Mouse (Mus musculus) common myeloid progenitor, adult 5-6 weeks (primary cell): ENCODE data around the gene Cyp2ab1. TPM values are rescaled to one million over a fixed set of nuclear protein-coding genes. Genes with fewer than 3 reads are reported as not detected.

Experiments
- ATAC-seq: replicated peaks from 2 replicates; pipeline ENCODE4 v1.8.0; 2016; ENCODE audit warnings: low read depth, mild to moderate bottlenecking, moderate TSS enrichment, inconsistent platforms; ENCODE audit not compliant: poor library complexity, severe bottlenecking
- total RNA-seq: library from RNA; stranded (forward); fragments of 200-1000, 187-1606 nt; gene quantifications from 2 replicates; pipeline ENCODE4 v1.2.3, GENCODE M21; 2017

The Cyp2ab1 gene
- total RNA-seq, 1 experiment from 2014 or later, result 1.1 TPM

DNA sequence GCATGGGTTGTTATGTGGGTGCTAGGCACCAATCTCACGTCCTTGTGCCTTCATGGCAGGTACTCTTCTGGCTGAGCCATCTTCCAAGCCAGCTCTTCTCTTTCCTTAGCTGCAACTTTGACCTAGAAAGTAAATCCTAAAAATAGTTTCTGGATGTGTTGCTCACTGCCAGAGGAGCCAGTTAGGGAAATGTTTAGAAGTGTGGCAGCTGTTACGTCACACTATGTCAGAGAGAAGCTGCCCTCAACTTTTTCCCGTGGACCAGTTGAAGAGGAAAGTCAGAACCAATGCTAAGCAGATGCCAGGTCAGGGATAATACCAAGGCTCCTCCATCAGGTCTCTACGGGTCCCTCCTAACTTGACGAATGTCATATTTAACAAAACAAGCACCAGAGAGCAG is 45.8 kb downstream of the Cyp2ab1 start:
- ATAC-seq, result no peak

DNA sequence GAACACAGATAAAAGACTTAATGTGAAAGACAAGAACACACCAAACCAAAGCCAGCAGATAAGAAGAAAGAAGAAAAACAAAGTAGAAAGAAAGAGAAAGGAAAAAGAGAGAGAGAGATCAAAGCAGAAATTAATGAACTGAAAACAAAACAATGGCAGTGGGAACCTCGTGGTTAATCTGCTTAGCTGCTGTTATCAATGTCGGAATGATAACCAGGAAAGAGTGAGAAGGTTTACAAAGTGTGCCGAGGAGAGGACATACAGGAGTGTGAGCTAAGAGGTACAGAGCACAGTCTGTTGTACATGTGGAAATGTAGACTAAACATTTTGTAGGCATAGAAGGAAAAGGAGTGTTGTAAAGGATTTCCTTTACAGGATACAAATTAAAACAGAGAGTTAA is 52.2 kb downstream of the Cyp2ab1 start:
- ATAC-seq, result no peak

GRCm38 (mm10) chr16:20271339-20271738 is 53.9 kb downstream of the Cyp2ab1 start:
- ATAC-seq, result peak; percentile 83

DNA sequence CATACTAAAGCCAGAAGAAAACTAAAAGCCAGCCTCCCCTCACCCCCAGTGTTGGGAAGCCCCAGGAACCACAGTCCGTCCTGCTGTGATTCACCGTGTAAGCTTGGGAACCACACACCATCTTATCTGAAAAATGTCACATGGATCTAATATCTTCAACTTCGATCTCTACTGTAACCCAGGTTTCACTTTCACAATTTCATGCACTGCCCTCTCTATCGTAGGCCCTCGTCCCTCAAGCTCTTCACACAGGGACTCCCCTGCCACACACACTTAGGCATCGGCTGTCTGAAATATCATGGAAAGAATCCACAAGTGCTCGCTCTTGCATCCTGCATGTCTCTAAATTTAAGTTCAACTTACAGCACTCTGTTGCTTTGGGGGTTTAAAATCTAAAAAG is 60.1 kb downstream of the Cyp2ab1 start:
- ATAC-seq, result 0 out of 2 replicates have a peak, but pooled peaks have one; percentile 32

Other genes starting within 250 kb of the Cyp2ab1 start
- 116 and 123 TPM in 2 replicates for gene Klhl24, start 227.9 kb downstream of the Cyp2ab1 start, total RNA-seq
- gene Yeats2, start 184.3 kb downstream of the Cyp2ab1 start, total RNA-seq, result 22.7 and 26.2 TPM in 2 replicates
- gene Map6d1, start 84.0 kb downstream of the Cyp2ab1 start, total RNA-seq, result not detected in 2 replicates
- 139 and 205 TPM in 2 replicates for gene Parl, start 23.0 kb downstream of the Cyp2ab1 start, total RNA-seq
- 26.6 and 41.7 TPM in 2 replicates for gene Abcc5, start 101.0 kb upstream of the Cyp2ab1 start, total RNA-seq
- gene Eif2b5, start 173.4 kb upstream of the Cyp2ab1 start, total RNA-seq, result 90.6 and 98.5 TPM in 2 replicates
- 4.6 and 6.9 TPM in 2 replicates for gene Dvl3, start 191.6 kb upstream of the Cyp2ab1 start, total RNA-seq
- gene Ap2m1, start 210.1 kb upstream of the Cyp2ab1 start, total RNA-seq, result 158 and 165 TPM in 2 replicates
- 47.9 and 57.6 TPM in 2 replicates for gene Abcf3, start 223.2 kb upstream of the Cyp2ab1 start, total RNA-seq